Mouse (Mus musculus): Measurements from ENCODE around the gene Dock8. TPM values are rescaled to one million over a fixed set of nuclear protein-coding genes. Genes with fewer than 3 reads are reported as not detected.
"Not testable (repeated sequence)": the region's sequence is repeated elsewhere in the genome, so short reads cannot be mapped to it uniquely, and the experiment has no call there.

Dock8 gene
- total and polyA plus RNA-seq, 2 experiments = 8.9 to 9.7 TPM

- Histone ChIP-seq H3K36me3 (ENCODE audit: control insufficient read depth, insufficient read depth, low read length) (no peaks in the 10 kb centered on the region), H3K79me2 (ENCODE audit: control insufficient read depth, insufficient read depth, low read length) (peaks cover 2% of the 10 kb centered on the region; the same call in 1 of the 2 replicates), H3K27me3 (ENCODE audit: control insufficient read depth, insufficient read depth, low read length) (no peaks in the 10 kb centered on the region), H3K4me1 (ENCODE audit: control insufficient read depth, insufficient read depth, low read length) (no peaks in the 10 kb centered on the region; the same call in 1 of the 2 replicates), H3K4me3 (ENCODE audit: insufficient read depth, low read depth, low read length) (no peak overlapping the region), H3K27ac (replicated peaks; ENCODE audit: insufficient read depth, low read depth, low read length) (no peak overlapping the region), H3K9ac (ENCODE audit: low read depth, low read length) (no peak overlapping the region)
- no peak for TF ChIP-seq CTCF (IDR thresholded peaks at IDR 0.05; ENCODE audit: low read depth, low read length)
- no peak for TF ChIP-seq POLR2A (IDR thresholded peaks at IDR 0.05; ENCODE audit: extremely low read depth, insufficient read depth, low read length)
- 75% methylated on average over 3 of the region's 3 CpGs for WGBS
- DNase-seq (ENCODE audit: extremely low read depth, low read depth, low spot score) = no peak
These were observed 3.5 kb downstream of the Dock8 start for GRCm38 (mm10) chr19:25002828-25003227.

GRCm38 (mm10) chr19:25003810-25004209, 4.5 kb downstream of the Dock8 start:
- Histone ChIP-seq H3K27me3 (ENCODE audit: control insufficient read depth, insufficient read depth, low read length) (no peaks in the 10 kb centered on the region), H3K9ac (ENCODE audit: low read depth, low read length) (no peak overlapping the region), H3K36me3 (ENCODE audit: control insufficient read depth, insufficient read depth, low read length) (no peaks in the 10 kb centered on the region), H3K4me3 (ENCODE audit: insufficient read depth, low read depth, low read length) (no peak overlapping the region), H3K27ac (replicated peaks; ENCODE audit: insufficient read depth, low read depth, low read length) (no peak overlapping the region), H3K4me1 (ENCODE audit: control insufficient read depth, insufficient read depth, low read length) (no peaks in the 10 kb centered on the region; the same call in 1 of the 2 replicates), H3K79me2 (ENCODE audit: control insufficient read depth, insufficient read depth, low read length) (peaks cover 2% of the 10 kb centered on the region; the same call in 1 of the 2 replicates)
- WGBS = 63% methylated on average over 4 of the region's 4 CpGs
- DNase-seq (ENCODE audit: extremely low read depth, low read depth, low spot score) = no peak
- TF ChIP-seq POLR2A (IDR thresholded peaks at IDR 0.05; ENCODE audit: extremely low read depth, insufficient read depth, low read length) (no peak), CTCF (IDR thresholded peaks at IDR 0.05; ENCODE audit: low read depth, low read length) (no peak)

DNA sequence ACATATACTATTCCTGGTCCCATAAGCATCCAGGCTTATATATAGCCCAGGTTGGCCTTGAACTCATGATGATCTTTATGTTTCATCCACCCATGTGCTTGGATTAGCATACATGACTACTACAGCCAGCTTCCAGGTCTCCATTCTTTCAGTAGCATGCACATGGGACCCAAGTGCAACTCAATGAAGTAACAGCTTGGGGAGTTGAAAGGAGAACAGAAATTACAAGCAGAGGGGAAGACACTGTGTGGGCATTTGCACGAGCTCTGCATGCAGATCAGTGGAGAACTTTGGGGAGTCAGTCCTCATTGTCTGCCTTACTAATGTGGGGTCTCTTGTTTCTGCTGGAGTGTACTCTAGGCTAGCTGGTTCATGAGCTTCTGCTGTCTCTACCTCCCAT, 7.4 kb downstream of the Dock8 start:
- H3K4me1 ChIP-seq (ENCODE audit: control insufficient read depth, insufficient read depth, low read length) = no peaks in the 10 kb centered on the region; the same call in 1 of the 2 replicates
- no peak for DNase-seq (ENCODE audit: extremely low read depth, low read depth, low spot score)
- TF ChIP-seq CTCF (IDR thresholded peaks at IDR 0.05; ENCODE audit: low read depth, low read length) = no peak
- no peaks in the 10 kb centered on the region for H3K36me3 ChIP-seq (ENCODE audit: control insufficient read depth, insufficient read depth, low read length)
- peaks cover 2% of the 10 kb centered on the region; the same call in 1 of the 2 replicates for H3K79me2 ChIP-seq (ENCODE audit: control insufficient read depth, insufficient read depth, low read length)
- 79% methylated on average over 1 of the region's 1 CpGs for WGBS
- no peak overlapping the region for H3K27ac ChIP-seq (replicated peaks; ENCODE audit: insufficient read depth, low read depth, low read length)
- no peaks in the 10 kb centered on the region for H3K27me3 ChIP-seq (ENCODE audit: control insufficient read depth, insufficient read depth, low read length)
- H3K4me3 ChIP-seq (ENCODE audit: insufficient read depth, low read depth, low read length) = no peak overlapping the region
- no peak overlapping the region for H3K9ac ChIP-seq (ENCODE audit: low read depth, low read length)

DNA sequence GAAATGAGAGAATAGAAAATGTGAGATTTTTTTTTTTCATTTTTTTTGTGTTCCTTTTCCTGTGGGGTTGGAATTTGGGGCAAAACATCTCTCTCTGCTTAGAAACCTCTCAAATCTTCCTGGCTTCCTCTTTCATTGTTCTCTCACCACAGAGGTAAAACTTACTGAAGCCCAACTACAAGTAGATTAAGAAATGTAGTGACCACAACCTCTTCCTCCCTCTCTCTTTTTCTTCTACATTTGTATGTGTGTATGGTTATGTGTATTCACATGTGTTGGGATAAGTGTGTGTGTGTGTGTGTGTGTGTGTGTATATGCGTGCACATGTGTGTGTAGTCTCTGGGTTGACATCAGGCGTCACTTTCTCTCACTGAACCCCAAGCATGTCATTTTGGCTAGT, 9.2 kb downstream of the Dock8 start:
- Histone ChIP-seq H3K36me3 (ENCODE audit: control insufficient read depth, insufficient read depth, low read length) (no peaks in the 10 kb centered on the region), H3K79me2 (ENCODE audit: control insufficient read depth, insufficient read depth, low read length) (peaks cover 2% of the 10 kb centered on the region; the same call in 1 of the 2 replicates), H3K9ac (ENCODE audit: low read depth, low read length) (no peak overlapping the region), H3K4me1 (ENCODE audit: control insufficient read depth, insufficient read depth, low read length) (no peaks in the 10 kb centered on the region), H3K27ac (replicated peaks; ENCODE audit: insufficient read depth, low read depth, low read length) (no peak overlapping the region), H3K27me3 (ENCODE audit: control insufficient read depth, insufficient read depth, low read length) (no peaks in the 10 kb centered on the region), H3K4me3 (ENCODE audit: insufficient read depth, low read depth, low read length) (no peak overlapping the region)
- no peak for TF ChIP-seq CTCF (IDR thresholded peaks at IDR 0.05; ENCODE audit: low read depth, low read length)
- TF ChIP-seq POLR2A (IDR thresholded peaks at IDR 0.05; ENCODE audit: extremely low read depth, insufficient read depth, low read length) = no peak
- 100% methylated on average over 2 of the region's 2 CpGs for WGBS
- DNase-seq (ENCODE audit: extremely low read depth, low read depth, low spot score) = no peak

DNA sequence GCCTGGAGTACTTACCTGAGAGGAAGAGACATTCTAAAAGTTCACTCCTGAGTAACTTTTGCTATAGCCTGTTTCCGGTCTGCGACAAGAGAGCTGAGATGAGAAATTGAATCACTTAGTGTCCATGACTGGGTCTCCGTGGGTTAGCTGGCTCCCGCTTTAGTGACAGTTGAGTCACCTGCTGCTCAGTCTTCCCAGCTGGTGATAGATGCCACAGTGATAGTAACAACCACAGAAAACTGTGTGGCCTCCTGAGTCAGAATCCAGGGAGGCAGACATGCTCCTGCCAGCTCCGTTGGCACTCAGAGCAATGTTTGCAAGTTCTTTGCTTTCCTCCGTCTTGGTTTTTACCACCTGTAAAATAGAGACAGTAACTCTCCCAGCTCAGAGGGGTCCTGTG, 23.4 kb downstream of the Dock8 start:
- WGBS = 93% methylated on average over 6 of the region's 6 CpGs
- Histone ChIP-seq H3K27me3 (ENCODE audit: control insufficient read depth, insufficient read depth, low read length) (no peaks in the 10 kb centered on the region), H3K27ac (replicated peaks; ENCODE audit: insufficient read depth, low read depth, low read length) (no peak overlapping the region), H3K79me2 (ENCODE audit: control insufficient read depth, insufficient read depth, low read length) (peaks cover 4% of the 10 kb centered on the region; the same call in 1 of the 2 replicates), H3K4me1 (ENCODE audit: control insufficient read depth, insufficient read depth, low read length) (no peaks in the 10 kb centered on the region), H3K9ac (ENCODE audit: low read depth, low read length) (no peak overlapping the region), H3K4me3 (ENCODE audit: insufficient read depth, low read depth, low read length) (no peak overlapping the region), H3K36me3 (ENCODE audit: control insufficient read depth, insufficient read depth, low read length) (no peaks in the 10 kb centered on the region)
- TF ChIP-seq CTCF (IDR thresholded peaks at IDR 0.05; ENCODE audit: low read depth, low read length) = no peak
- no peak for TF ChIP-seq POLR2A (IDR thresholded peaks at IDR 0.05; ENCODE audit: extremely low read depth, insufficient read depth, low read length)
- DNase-seq (ENCODE audit: extremely low read depth, low read depth, low spot score) = no peak

GRCm38 (mm10) chr19:25031765-25032164, 32.4 kb downstream of the Dock8 start:
- no peak for TF ChIP-seq POLR2A (IDR thresholded peaks at IDR 0.05; ENCODE audit: extremely low read depth, insufficient read depth, low read length)
- TF ChIP-seq CTCF (IDR thresholded peaks at IDR 0.05; ENCODE audit: low read depth, low read length) = no peak
- Histone ChIP-seq H3K27ac (replicated peaks; ENCODE audit: insufficient read depth, low read depth, low read length) (no peak overlapping the region), H3K27me3 (ENCODE audit: control insufficient read depth, insufficient read depth, low read length) (no peaks in the 10 kb centered on the region), H3K4me3 (ENCODE audit: insufficient read depth, low read depth, low read length) (no peak overlapping the region), H3K79me2 (ENCODE audit: control insufficient read depth, insufficient read depth, low read length) (no peaks in the 10 kb centered on the region; the same call in 1 of the 2 replicates), H3K4me1 (ENCODE audit: control insufficient read depth, insufficient read depth, low read length) (no peaks in the 10 kb centered on the region), H3K9ac (ENCODE audit: low read depth, low read length) (no peak overlapping the region), H3K36me3 (ENCODE audit: control insufficient read depth, insufficient read depth, low read length) (no peaks in the 10 kb centered on the region)
- DNase-seq (ENCODE audit: extremely low read depth, low read depth, low spot score) = no peak
- 88% methylated on average over 4 of the region's 4 CpGs for WGBS

- DNase-seq (ENCODE audit: extremely low read depth, low read depth, low spot score); H3K9ac ChIP-seq (ENCODE audit: low read depth, low read length); H3K4me3 ChIP-seq (ENCODE audit: insufficient read depth, low read depth, low read length): not testable (repeated sequence)
These were observed 33.7 kb downstream of the Dock8 start for GRCm38 (mm10) chr19:25033008-25033407.

More at GRCm38 (mm10) chr19:25033008-25033407, 33.7 kb downstream of the Dock8 start:
- H3K4me1 ChIP-seq (ENCODE audit: control insufficient read depth, insufficient read depth, low read length); H3K79me2 ChIP-seq (ENCODE audit: control insufficient read depth, insufficient read depth, low read length); H3K27me3 ChIP-seq (ENCODE audit: control insufficient read depth, insufficient read depth, low read length); H3K36me3 ChIP-seq (ENCODE audit: control insufficient read depth, insufficient read depth, low read length); H3K27ac ChIP-seq (replicated peaks; ENCODE audit: insufficient read depth, low read depth, low read length): not testable (repeated sequence)
- WGBS = 91% methylated on average over 9 of the region's 18 CpGs

Measured in liver, adult 2 months (tissue).